Comparison of ENCODE assay signal across 14 mouse cellular contexts in genomic region chr17:84110945-84111344, GRCm38 (mm10).
A peak's percentile ranks its signal among the peaks of the same experiment; 100 is the strongest.
DNase-seq lines count a peak whose midpoint lies in the region; ATAC-seq and TF ChIP-seq lines count a peak whose summit lies in the region.
"Had no signal": no experiment of that assay in that cellular context is flagged by ENCODE, and none has a peak within 500 bp of the region (broad histone marks: within the 10 kb centered on the region; RNA-seq: fewer than 3 reads in every experiment).

No protein-coding gene starts in this region.

- H3K4me3 ChIP-seq in heart, embryonic 15.5 days, result no peak overlapping the region
- H3K4me3 ChIP-seq in heart, embryonic 12.5 days, result no peak overlapping the region
- H3K4me3 ChIP-seq in midbrain, embryonic 10.5 days, result no peak overlapping the region
- no peak overlapping the region for H3K4me3 ChIP-seq in midbrain, embryonic 11.5 days (ENCODE audit: low read depth, low read length)
- no peak overlapping the region for H3K4me3 ChIP-seq in embryonic facial prominence, embryonic 14.5 days (ENCODE audit: low read depth, low read length)
- no peak overlapping the region for H3K4me3 ChIP-seq in myocyte
- H3K4me3 ChIP-seq: liver, embryonic 15.5 days; neural tube, embryonic 12.5 days had no signal

- no peaks in the 10 kb centered on the region for H3K27me3 ChIP-seq in heart, embryonic 15.5 days
- no peaks in the 10 kb centered on the region for H3K27me3 ChIP-seq in heart, embryonic 12.5 days (replicated peaks)
- peaks cover 5% of the 10 kb centered on the region; the same call in 1 of the 2 replicates for H3K27me3 ChIP-seq in midbrain, embryonic 10.5 days (ENCODE audit: low read depth, poor library complexity, severe bottlenecking)
- H3K27me3 ChIP-seq in midbrain, embryonic 11.5 days (ENCODE audit: control insufficient read depth, insufficient read depth, low read length), result no peaks in the 10 kb centered on the region
- H3K27me3 ChIP-seq in embryonic facial prominence, embryonic 14.5 days (replicated peaks; ENCODE audit: control insufficient read depth, insufficient read depth, low read length), result no peaks in the 10 kb centered on the region
- H3K27me3 ChIP-seq in myocyte (ENCODE audit: control insufficient read depth, insufficient read depth, insufficient read length), result no peaks in the 10 kb centered on the region
- H3K27me3 ChIP-seq: liver, embryonic 15.5 days; neural tube, embryonic 12.5 days had no signal

- H3K79me2 ChIP-seq in myocyte (ENCODE audit: control insufficient read depth, insufficient read depth), result no peaks in the 10 kb centered on the region

- no peak for ATAC-seq in heart, embryonic 15.5 days (replicated peaks; ENCODE audit: insufficient number of reproducible peaks, insufficient read depth, low FRiP score, low read depth)
- no peak for ATAC-seq in heart, embryonic 12.5 days (ENCODE audit: insufficient number of reproducible peaks, low FRiP score)
- no peak for ATAC-seq in midbrain, embryonic 11.5 days (ENCODE audit: low FRiP score)
- no peak for ATAC-seq in embryonic facial prominence, embryonic 14.5 days (ENCODE audit: low read depth)
- ATAC-seq: inflammation-experienced regulatory T-cells, adult 6 months had no signal

- H3K27ac ChIP-seq in heart, embryonic 15.5 days, result peak overlapping the region; percentile 31
- H3K27ac ChIP-seq in heart, embryonic 12.5 days (ENCODE audit: poor library complexity, severe bottlenecking), result no peak overlapping the region
- H3K27ac ChIP-seq in midbrain, embryonic 10.5 days (replicated peaks), result peak overlapping the region; percentile 63
- no peak overlapping the region; the same call in 1 of the 2 replicates for H3K27ac ChIP-seq in midbrain, embryonic 11.5 days (ENCODE audit: low read depth, low read length)
- peak overlapping the region; percentile 39; the same call in 1 of the 2 replicates for H3K27ac ChIP-seq in embryonic facial prominence, embryonic 14.5 days (replicated peaks; ENCODE audit: low read depth, low read length)
- H3K27ac ChIP-seq: liver, embryonic 15.5 days; neural tube, embryonic 12.5 days had no signal

- WGBS in heart, embryonic 15.5 days, result 82% methylated on average over 9 of the region's 9 CpGs
- 85% methylated on average over 9 of the region's 9 CpGs for WGBS in heart, embryonic 12.5 days
- WGBS in midbrain, embryonic 10.5 days, result 78% methylated on average over 9 of the region's 9 CpGs
- WGBS in midbrain, embryonic 11.5 days, result 81% methylated on average over 9 of the region's 9 CpGs
- WGBS in embryonic facial prominence, embryonic 14.5 days, result 87% methylated on average over 9 of the region's 9 CpGs

- DNase-seq in midbrain, embryonic 10.5 days (ENCODE audit: low spot score), result no peak
- DNase-seq in midbrain, embryonic 11.5 days (ENCODE audit: low spot score, missing footprints), result no peak
- no peak for DNase-seq in embryonic facial prominence, embryonic 14.5 days (ENCODE audit: low spot score)
- DNase-seq in cerebellum, adult 8-10 months, result no peak
- DNase-seq in adrenal gland, postnatal 36 days, result no peak
- DNase-seq: cerebellum, adult 2 months; layer of hippocampus, adult 9-11 months; thymus, postnatal 25 days had no signal

- H3K36me3 ChIP-seq in heart, embryonic 15.5 days, result no peaks in the 10 kb centered on the region
- no peaks in the 10 kb centered on the region for H3K36me3 ChIP-seq in heart, embryonic 12.5 days
- no peaks in the 10 kb centered on the region for H3K36me3 ChIP-seq in midbrain, embryonic 10.5 days
- no peaks in the 10 kb centered on the region for H3K36me3 ChIP-seq in midbrain, embryonic 11.5 days (ENCODE audit: control insufficient read depth, insufficient read depth, low read length)
- H3K36me3 ChIP-seq in embryonic facial prominence, embryonic 14.5 days (ENCODE audit: control insufficient read depth, insufficient read depth, low read length), result no peaks in the 10 kb centered on the region
- no peaks in the 10 kb centered on the region for H3K36me3 ChIP-seq in myocyte (ENCODE audit: control insufficient read depth, insufficient read depth)
- H3K36me3 ChIP-seq: liver, embryonic 15.5 days; neural tube, embryonic 12.5 days had no signal

- no peak for TF ChIP-seq POLR2A in myocyte (IDR thresholded peaks at IDR 0.05; ENCODE audit: insufficient read length, low read depth)

- no peak overlapping the region for H3K9ac ChIP-seq in heart, embryonic 15.5 days
- no peak overlapping the region for H3K9ac ChIP-seq in heart, embryonic 12.5 days
- no peak overlapping the region for H3K9ac ChIP-seq in midbrain, embryonic 11.5 days (ENCODE audit: low read length)
- no peak overlapping the region for H3K9ac ChIP-seq in embryonic facial prominence, embryonic 14.5 days (ENCODE audit: low read depth, low read length)
- H3K9ac ChIP-seq: liver, embryonic 15.5 days; neural tube, embryonic 12.5 days had no signal

- no peak overlapping the region for H3ac ChIP-seq in myocyte (ENCODE audit: control insufficient read depth, insufficient read length)

- H3K9me3 ChIP-seq in heart, embryonic 15.5 days (replicated peaks), result no peaks in the 10 kb centered on the region
- no peaks in the 10 kb centered on the region for H3K9me3 ChIP-seq in heart, embryonic 12.5 days (replicated peaks)
- H3K9me3 ChIP-seq in midbrain, embryonic 10.5 days (replicated peaks), result no peaks in the 10 kb centered on the region
- no peaks in the 10 kb centered on the region for H3K9me3 ChIP-seq in midbrain, embryonic 11.5 days (ENCODE audit: control insufficient read depth, low read length)
- H3K9me3 ChIP-seq in embryonic facial prominence, embryonic 14.5 days (ENCODE audit: control insufficient read depth, low read length), result no peaks in the 10 kb centered on the region
- H3K9me3 ChIP-seq: liver, embryonic 15.5 days; neural tube, embryonic 12.5 days had no signal

- peaks cover 30% of the 10 kb centered on the region for H3K4me1 ChIP-seq in heart, embryonic 15.5 days (replicated peaks)
- peaks cover 32% of the 10 kb centered on the region for H3K4me1 ChIP-seq in heart, embryonic 12.5 days (replicated peaks)
- peaks cover 35% of the 10 kb centered on the region for H3K4me1 ChIP-seq in midbrain, embryonic 10.5 days
- no peaks in the 10 kb centered on the region; the same call in 1 of the 2 replicates for H3K4me1 ChIP-seq in midbrain, embryonic 11.5 days (ENCODE audit: control insufficient read depth, insufficient read depth, low read length)
- peaks cover 16% of the 10 kb centered on the region for H3K4me1 ChIP-seq in embryonic facial prominence, embryonic 14.5 days (ENCODE audit: control insufficient read depth, insufficient read depth, low read length)

- H3K4me2 ChIP-seq in heart, embryonic 15.5 days, result no peak overlapping the region
- no peak overlapping the region for H3K4me2 ChIP-seq in heart, embryonic 12.5 days
- no peak overlapping the region for H3K4me2 ChIP-seq in midbrain, embryonic 11.5 days
- no peak overlapping the region for H3K4me2 ChIP-seq in embryonic facial prominence, embryonic 14.5 days (ENCODE audit: low read depth, low read length)
- H3K4me2 ChIP-seq in myocyte (ENCODE audit: low read depth), result peak overlapping the region; percentile 71
- H3K4me2 ChIP-seq: liver, embryonic 15.5 days; neural tube, embryonic 12.5 days had no signal

TF ChIP-seq in myocyte, 11 proteins besides CTCF, POLR2A, EP300 and RAD21:
- TF ChIP-seq USF1 (IDR thresholded peaks at IDR 0.05; ENCODE audit: low read depth) (no peak), TCF3 (IDR thresholded peaks at IDR 0.05; ENCODE audit: insufficient read length, low read depth) (no peak)

Comparison
In these comparisons a context has a peak if more than half of its experiments do, and no peak if none do; other contexts are left out.
1. H3K27ac ChIP-seq: peak in heart, embryonic 15.5 days (single experiment), midbrain, embryonic 10.5 days (single experiment) and embryonic facial prominence, embryonic 14.5 days (single experiment); none in heart, embryonic 12.5 days (single experiment) and midbrain, embryonic 11.5 days (single experiment).